Mouse (Mus musculus): Measurements from ENCODE around the gene Hist2h2ab. TPM values are rescaled to one million over a fixed set of nuclear protein-coding genes. Genes with fewer than 3 reads are reported as not detected.

Gene Hist2h2ab
- total and polyA plus RNA-seq, 3 experiments = 0.72 to 234 TPM; not detected in 1

DNA sequence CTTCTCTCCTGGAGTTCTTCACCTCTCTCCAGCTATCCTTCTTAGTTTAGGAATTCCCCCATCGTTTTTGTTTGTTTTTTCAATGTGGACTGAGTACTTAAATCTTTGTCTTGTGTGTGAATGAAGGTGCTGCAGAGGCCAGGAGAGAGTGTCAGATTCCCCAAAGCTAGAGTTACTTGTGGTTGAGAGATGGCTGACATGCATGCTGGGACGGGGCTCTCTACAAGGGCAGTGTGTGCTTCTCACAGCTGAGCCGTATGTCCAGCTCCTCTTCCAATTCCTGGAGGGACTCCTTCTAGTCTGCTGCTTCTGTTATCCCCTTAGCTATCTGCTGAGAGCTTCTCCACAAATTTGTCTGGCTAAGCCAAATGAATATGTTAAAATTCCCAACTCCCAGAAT is 16.2 kb downstream of the Hist2h2ab start (continued):
- TF ChIP-seq ELF1 (IDR thresholded peaks at IDR 0.05; ENCODE audit: low read depth, low read length) (no peak), HCFC1 (IDR thresholded peaks at IDR 0.05; ENCODE audit: low read depth, low read length) (no peak), ZMIZ1 (IDR thresholded peaks at IDR 0.05; ENCODE audit: low read depth, low read length) (no peak)

DNA sequence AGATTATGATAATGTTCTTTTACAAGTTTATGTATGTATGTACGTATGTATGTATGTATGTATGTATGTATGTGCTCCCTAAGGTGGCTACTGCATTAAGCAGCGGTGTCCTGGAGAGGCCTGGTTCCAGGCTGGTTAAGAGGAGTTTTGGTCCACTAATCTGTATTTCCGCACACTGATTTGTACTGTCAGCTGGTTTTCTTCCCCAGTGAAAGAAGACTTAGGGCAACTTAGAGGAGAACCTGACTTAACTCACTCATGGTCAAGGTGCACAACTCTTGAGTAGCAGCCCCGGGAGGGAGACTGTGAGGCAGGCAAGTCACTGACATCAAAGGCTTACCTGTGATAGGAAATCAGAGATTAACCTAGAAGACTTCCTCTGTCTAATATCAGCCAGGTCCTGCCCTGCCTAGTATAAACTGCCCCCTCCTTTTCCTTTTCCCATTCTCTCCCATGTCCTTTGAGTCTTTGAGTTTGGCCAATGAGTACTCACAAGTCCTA is 17.2 kb downstream of the Hist2h2ab start:
- peak overlapping the region; percentile 74 for H3K9ac ChIP-seq (ENCODE audit: control insufficient read depth, low read depth, low read length, poor library complexity, severe bottlenecking)
- no peaks in the 10 kb centered on the region for H3K9me3 ChIP-seq (replicated peaks; ENCODE audit: insufficient read depth, low read length)
- TF ChIP-seq TAL1 (IDR thresholded peaks at IDR 0.05; ENCODE audit: low read length) (no peak), MAX (IDR thresholded peaks at IDR 0.05; ENCODE audit: low read length) (no peak), CTCF (IDR thresholded peaks at IDR 0.05 in 2 of 3, conservative IDR thresholded peaks at IDR 0.05 in 1 of 3; ENCODE audit: control insufficient read depth in 1 of 3, insufficient read depth in 1 of 3, low read depth in 2 of 3, low read length in 3 of 3, poor library complexity in 1 of 3, severe bottlenecking in 1 of 3) (no peak), TBP (IDR thresholded peaks at IDR 0.05; ENCODE audit: low read depth, low read length) (no peak), CHD1 (IDR thresholded peaks at IDR 0.05; ENCODE audit: low read depth, low read length) (no peak), ELF1 (IDR thresholded peaks at IDR 0.05; ENCODE audit: low read depth, low read length) (no peak), EP300 (IDR thresholded peaks at IDR 0.05; ENCODE audit: low read depth in 1 of 2, low read length in 2 of 2) (no peak), CHD2 (IDR thresholded peaks at IDR 0.05; ENCODE audit: low read length) (no peak), GABPA (IDR thresholded peaks at IDR 0.05; ENCODE audit: low read depth, low read length) (no peak), USF1 (IDR thresholded peaks at IDR 0.05; ENCODE audit: low read depth, low read length) (no peak), MYB (IDR thresholded peaks at IDR 0.05; ENCODE audit: low read depth, low read length) (no peak), KAT2A (conservative IDR thresholded peaks at IDR 0.05; ENCODE audit: low read depth, low read length) (no peak), POLR2AphosphoS5 (IDR thresholded peaks at IDR 0.05; ENCODE audit: borderline replicate concordance, low read depth, low read length) (no peak)
- H3K79me2 ChIP-seq (ENCODE audit: control insufficient read depth, insufficient read depth, low read length, poor library complexity) = peaks cover 4% of the 10 kb centered on the region; the same call in 1 of the 2 replicates
- peaks cover 0 to 23% of the 10 kb centered on the region in 2 experiments; a peak in 2 of 4 replicates for H3K4me1 ChIP-seq (ENCODE audit: control insufficient read depth in 1 of 2, insufficient read depth in 2 of 2, low read length in 2 of 2)
- H3K27me3 ChIP-seq (ENCODE audit: control insufficient read depth in 1 of 2, insufficient read depth in 2 of 2, low read length in 2 of 2) = no peaks in the 10 kb centered on the region
- H3K36me3 ChIP-seq (ENCODE audit: control insufficient read depth in 1 of 2, insufficient read depth in 2 of 2, low read length in 2 of 2) = peaks cover 0 to 23% of the 10 kb centered on the region in 2 experiments; a peak in 2 of 4 replicates
- H3K4me3 ChIP-seq (ENCODE audit: control insufficient read depth in 1 of 2, insufficient read depth in 1 of 2, low read depth in 2 of 2, low read length in 2 of 2) = peak overlapping the region; percentile 1 to 57
- no peak for DNase-seq (ENCODE audit: low read depth, low spot score)
- H3K27ac ChIP-seq (ENCODE audit: control insufficient read depth, low read depth, low read length) = peak overlapping the region; percentile 93

DNA sequence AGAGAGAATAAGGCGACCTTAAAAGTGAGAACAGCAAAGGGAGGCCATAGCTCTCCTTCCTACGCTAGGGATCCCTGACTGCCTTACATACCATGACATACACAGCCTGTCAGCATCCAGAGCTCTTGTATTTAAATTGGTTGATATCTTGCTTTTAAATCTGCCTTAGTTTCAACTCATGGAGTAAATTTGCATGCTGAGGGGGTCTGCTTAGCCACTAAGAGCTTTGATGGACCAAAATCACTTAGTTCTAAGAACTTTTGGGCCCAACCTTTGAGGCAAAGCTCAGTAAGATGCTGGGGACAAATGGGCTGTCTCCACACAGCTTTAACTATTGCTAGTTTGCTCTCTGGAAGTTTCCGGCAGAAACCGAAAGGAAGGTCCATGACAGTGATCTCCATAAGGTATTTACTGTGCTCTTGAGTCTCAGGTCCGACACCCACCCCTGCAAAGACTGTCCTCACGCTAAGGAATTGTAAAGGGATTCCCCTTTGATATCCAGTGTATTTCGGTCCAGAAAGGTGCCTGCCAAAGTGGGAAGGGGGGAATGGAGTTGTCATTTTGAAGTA is 17.8 kb downstream of the Hist2h2ab start:
- peak; percentile 92 for DNase-seq (ENCODE audit: low read depth, low spot score)
- peaks cover 4% of the 10 kb centered on the region; the same call in 1 of the 2 replicates for H3K79me2 ChIP-seq (ENCODE audit: control insufficient read depth, insufficient read depth, low read length, poor library complexity)
- H3K4me3 ChIP-seq (ENCODE audit: control insufficient read depth in 1 of 2, insufficient read depth in 1 of 2, low read depth in 2 of 2, low read length in 2 of 2) = peak overlapping the region; percentile 1 to 57
- H3K27ac ChIP-seq (ENCODE audit: control insufficient read depth, low read depth, low read length) = peak overlapping the region; percentile 93
- H3K27me3 ChIP-seq (ENCODE audit: control insufficient read depth in 1 of 2, insufficient read depth in 2 of 2, low read length in 2 of 2) = no peaks in the 10 kb centered on the region
- H3K9me3 ChIP-seq (replicated peaks; ENCODE audit: insufficient read depth, low read length) = no peaks in the 10 kb centered on the region
- H3K9ac ChIP-seq (ENCODE audit: control insufficient read depth, low read depth, low read length, poor library complexity, severe bottlenecking) = peak overlapping the region; percentile 74
- peaks cover 0 to 26% of the 10 kb centered on the region in 2 experiments; a peak in 2 of 4 replicates for H3K4me1 ChIP-seq (ENCODE audit: control insufficient read depth in 1 of 2, insufficient read depth in 2 of 2, low read length in 2 of 2)
- TF ChIP-seq POLR2A (IDR thresholded peaks at IDR 0.05; ENCODE audit: control insufficient read depth in 1 of 2, insufficient read depth in 1 of 2, low read depth in 1 of 2, low read length in 2 of 2, poor library complexity in 1 of 2) = peak in 1 of 2 experiments; percentile 1; a peak in 1 of 4 replicates
- no peak for TF ChIP-seq CHD1 (IDR thresholded peaks at IDR 0.05; ENCODE audit: low read depth, low read length)
- TF ChIP-seq ZNF384 (IDR thresholded peaks at IDR 0.05; ENCODE audit: low read depth, low read length) = no peak
- peak in 1 of 3 experiments; percentile 12; a peak in 1 of 6 replicates for TF ChIP-seq CTCF (IDR thresholded peaks at IDR 0.05 in 2 of 3, conservative IDR thresholded peaks at IDR 0.05 in 1 of 3; ENCODE audit: control insufficient read depth in 1 of 3, insufficient read depth in 1 of 3, low read depth in 2 of 3, low read length in 3 of 3, poor library complexity in 1 of 3, severe bottlenecking in 1 of 3)
- TF ChIP-seq TBP (IDR thresholded peaks at IDR 0.05; ENCODE audit: low read depth, low read length) = peak; percentile 54
- no peak for TF ChIP-seq BHLHE40 (IDR thresholded peaks at IDR 0.05; ENCODE audit: borderline replicate concordance, low read depth, low read length)
- H3K36me3 ChIP-seq (ENCODE audit: control insufficient read depth in 1 of 2, insufficient read depth in 2 of 2, low read length in 2 of 2) = peaks cover 0 to 25% of the 10 kb centered on the region in 2 experiments; a peak in 2 of 4 replicates

Data from MEL (cell line).